Mouse (Mus musculus): Measurements from ENCODE around the gene Fas. TPM values are rescaled to one million over a fixed set of nuclear protein-coding genes. Genes with fewer than 3 reads are reported as not detected.

Gene Fas
- polyA plus RNA-seq, 1 experiment from 2014 or later, result 12.0 TPM

Other genes with a start within 250 kb of the Fas start
- gene Lipn, start 223.3 kb upstream of the Fas start, polyA plus RNA-seq (2015; fragmentation: Nextera tagmentation; extraction: Ambion mirVana), result not detected in 2 replicates
- 0.12 TPM in 1 of 2 replicates, not detected in the other for gene Lipm, start 189.7 kb upstream of the Fas start, polyA plus RNA-seq (2015; fragmentation: Nextera tagmentation; extraction: Ambion mirVana)
- 0.16 and 0.67 TPM in 2 replicates for gene Ankrd22, start 124.6 kb upstream of the Fas start, polyA plus RNA-seq (2015; fragmentation: Nextera tagmentation; extraction: Ambion mirVana)
- 9.2 and 11.5 TPM in 2 replicates for gene Stambpl1, start 98.4 kb upstream of the Fas start, polyA plus RNA-seq (2015; fragmentation: Nextera tagmentation; extraction: Ambion mirVana)
- gene Acta2, start 35.1 kb upstream of the Fas start, polyA plus RNA-seq (2015; fragmentation: Nextera tagmentation; extraction: Ambion mirVana), result 801 and 904 TPM in 2 replicates
- 0.60 and 0.66 TPM in 2 replicates for gene Ch25h, start 184.5 kb downstream of the Fas start, polyA plus RNA-seq (2015; fragmentation: Nextera tagmentation; extraction: Ambion mirVana)
- gene Lipa, start 236.8 kb downstream of the Fas start, polyA plus RNA-seq (2015; fragmentation: Nextera tagmentation; extraction: Ambion mirVana), result 47.9 and 48.5 TPM in 2 replicates